Mouse (Mus musculus) mouse trophoblast stem cell (cell line): ENCODE measurements around the gene Gm3252.
"Not testable (repeated sequence)": the region's sequence is repeated elsewhere in the genome, so short reads cannot be mapped to it uniquely, and the experiment has no call there.

ENCODE experiments used
- in situ Hi-C, 2 experiments: fragments of 300-500 bp; cut with MseI, MboI; formaldehyde crosslinking; loops; 2 replicates in 1 of 2; 3 replicates in 1 of 2; pipeline ENCODE4 v1.15.1; 2025

Gm3252 gene

DNA sequence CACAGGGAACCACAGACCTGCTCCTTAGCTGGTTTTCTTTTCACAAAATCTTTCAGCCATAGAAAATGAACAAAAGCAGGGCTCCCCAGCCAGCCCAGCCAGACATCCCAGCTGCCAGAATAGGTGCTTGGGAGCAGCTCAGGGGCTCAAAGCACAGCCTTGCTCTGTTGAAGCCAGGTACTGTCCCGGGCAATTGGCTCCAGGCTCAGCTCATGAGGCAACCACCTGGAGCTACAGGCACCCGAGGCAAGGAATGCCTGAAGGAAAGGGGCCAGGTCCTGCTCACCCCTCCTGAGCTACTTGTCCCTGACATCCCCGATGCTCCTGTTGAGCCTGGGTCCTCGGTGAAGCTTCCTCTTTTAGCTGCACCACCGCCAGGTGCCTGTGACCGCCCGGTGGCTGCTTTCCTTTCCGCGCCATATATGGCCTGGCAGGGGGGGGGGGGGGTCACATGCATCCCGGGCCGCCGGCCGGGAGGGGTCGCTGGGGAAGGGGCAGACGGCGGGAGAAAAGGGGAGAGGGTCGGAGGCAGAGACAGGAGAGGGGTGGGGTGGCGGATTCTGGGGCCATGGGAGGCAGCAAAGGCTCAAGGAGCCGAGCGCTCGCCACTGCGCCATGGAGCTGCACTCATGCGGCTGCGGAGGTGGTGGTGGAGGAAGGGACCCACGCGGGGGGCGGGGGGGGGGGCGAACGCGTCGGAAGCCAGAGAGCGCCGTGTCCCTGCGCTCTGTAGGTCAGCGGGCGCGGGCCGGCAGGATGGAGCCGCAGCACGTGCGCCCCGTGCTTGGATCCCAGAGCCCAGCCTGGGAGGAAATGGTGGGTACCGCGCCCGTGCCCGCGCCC, at the start of gene Gm3252:
Gm3252 (plus strand) TSS at position 738 of the 843 bp plus-strand sequence.
- in situ Hi-C loops: not testable (repeated sequence)

DNA sequence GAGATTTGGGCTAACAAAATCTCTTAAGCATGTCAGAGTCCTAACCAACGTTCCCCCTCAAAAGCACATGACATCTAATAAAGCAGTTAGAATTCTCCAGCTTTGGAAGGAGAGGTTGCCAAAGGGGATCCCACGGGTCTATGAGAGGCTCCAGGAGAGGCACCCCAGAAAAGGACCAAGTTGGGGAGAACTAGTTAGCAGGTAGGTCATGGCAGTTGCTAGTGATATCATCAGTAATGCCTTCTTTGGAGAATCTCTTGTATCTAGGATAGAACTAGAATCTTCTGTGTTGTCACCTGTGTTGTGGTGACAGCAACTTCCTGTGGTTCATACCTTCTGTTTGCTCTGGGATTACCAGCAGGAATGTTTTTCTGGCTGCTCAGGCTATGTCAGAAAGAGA, 17.6 kb upstream of the Gm3252 start, which contains the start of gene Gm7876:
Gm7876 (plus strand) TSS at position 301 of the 400 bp plus-strand sequence.
- in situ Hi-C loops: not testable (repeated sequence)

DNA sequence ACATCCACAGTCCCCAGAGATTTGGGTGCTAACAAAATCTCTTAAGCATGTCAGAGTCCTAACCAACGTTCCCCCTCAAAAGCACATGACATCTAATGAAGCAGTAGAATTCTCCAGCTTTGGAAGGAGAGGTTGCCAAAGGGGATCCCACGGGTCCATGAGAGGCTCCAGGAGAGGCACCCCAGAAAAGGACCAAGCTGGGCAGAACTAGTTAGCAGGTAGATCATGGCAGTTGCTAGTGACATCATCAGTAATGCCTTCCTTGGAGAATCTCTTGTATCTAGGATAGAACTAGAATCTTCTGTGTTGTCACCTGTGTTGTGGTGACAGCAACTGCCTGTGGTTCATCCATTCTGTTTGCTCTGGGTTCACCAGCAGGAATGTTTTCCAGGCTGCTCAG, 49.5 kb downstream of the Gm3252 start, which contains the start of gene Gm9602:
Gm9602 (plus strand) TSS at position 301 of the 400 bp plus-strand sequence.
- in situ Hi-C loops: not testable (repeated sequence)
